Mouse (Mus musculus): Measurements from ENCODE around the gene Cx3cr1. TPM values are rescaled to one million over a fixed set of nuclear protein-coding genes. Genes with fewer than 3 reads are reported as not detected.
"Not testable (repeated sequence)": the region's sequence is repeated elsewhere in the genome, so short reads cannot be mapped to it uniquely, and the experiment has no call there.

Gene Cx3cr1
- polyA plus RNA-seq, 1 experiment, result 14.4 TPM

- no peak overlapping the region for H3K4me3 ChIP-seq (ENCODE audit: extremely low read depth, insufficient read depth, insufficient read length)
- H3K27me3 ChIP-seq (ENCODE audit: control insufficient read depth, insufficient read depth, low read length), result no peaks in the 10 kb centered on the region
- H3K4me1 ChIP-seq (ENCODE audit: control insufficient read depth, insufficient read depth, insufficient read length), result peaks cover 2% of the 10 kb centered on the region; the same call in 1 of the 2 replicates
- peaks cover 10% of the 10 kb centered on the region for H3K36me3 ChIP-seq (ENCODE audit: control insufficient read depth, insufficient read depth, low read length)
- TF ChIP-seq POLR2A (IDR thresholded peaks at IDR 0.05; ENCODE audit: low read depth, low read length), result no peak
- no peak for TF ChIP-seq CTCF (IDR thresholded peaks at IDR 0.05; ENCODE audit: extremely low read depth, insufficient read depth, insufficient read length, insufficient replicate concordance)
- no peak overlapping the region for H3K27ac ChIP-seq (ENCODE audit: insufficient read depth, low read length)
- WGBS, result 90% methylated on average over 6 of the region's 6 CpGs
- no peak for DNase-seq (ENCODE audit: low read depth in 1 of 2, low spot score in 2 of 2)
Observed at GRCm38 (mm10) chr9:120112472-120112871, 42.8 kb upstream of the Cx3cr1 start.

DNA sequence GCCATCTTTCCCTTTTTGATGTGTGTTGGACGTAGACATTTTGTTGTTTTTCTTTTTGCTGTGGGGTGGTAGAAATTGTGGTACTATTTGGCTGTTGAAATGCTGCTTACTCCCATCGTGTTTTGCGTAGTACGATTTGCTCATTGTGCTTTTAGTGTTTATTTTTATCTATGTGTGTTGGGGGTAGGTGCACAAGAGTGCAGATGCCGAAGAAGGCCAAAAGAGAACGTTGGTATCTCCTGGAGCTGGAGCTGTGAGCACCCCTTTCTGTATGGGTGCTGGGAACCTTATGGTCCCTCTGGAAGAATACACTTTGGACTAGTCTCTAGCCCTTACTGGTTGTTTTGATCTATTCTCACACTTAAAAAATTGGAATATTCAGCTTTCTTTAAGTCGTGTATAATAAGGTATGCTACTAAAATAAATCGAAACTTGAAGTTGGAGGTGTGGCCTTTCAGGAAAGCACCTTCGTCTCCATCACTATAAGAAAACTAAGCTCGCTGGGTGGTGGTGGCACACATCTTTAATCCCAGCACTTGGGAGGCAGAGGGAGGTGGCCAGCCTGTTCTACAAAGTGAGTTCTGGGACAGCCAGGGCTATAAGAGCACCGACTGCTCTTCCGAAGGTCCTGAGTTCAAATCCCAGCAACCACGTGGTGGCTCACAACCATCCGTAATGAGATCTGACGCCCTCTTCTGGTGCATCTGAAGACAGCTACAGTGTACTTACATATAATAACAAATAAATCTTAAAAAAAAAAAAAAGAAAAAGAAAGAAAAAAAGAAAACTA is 41.7 kb upstream of the Cx3cr1 start:
- WGBS, result 63% methylated on average over 15 of the region's 15 CpGs
- H3K4me1 ChIP-seq (ENCODE audit: control insufficient read depth, insufficient read depth, insufficient read length), result peaks cover 2% of the 10 kb centered on the region; the same call in 1 of the 2 replicates
- H3K4me3 ChIP-seq (ENCODE audit: extremely low read depth, insufficient read depth, insufficient read length), result peak overlapping the region; percentile 96
- no peaks in the 10 kb centered on the region for H3K27me3 ChIP-seq (ENCODE audit: control insufficient read depth, insufficient read depth, low read length)
- DNase-seq (ENCODE audit: low read depth in 1 of 2, low spot score in 2 of 2), result no peak
- TF ChIP-seq POLR2A (IDR thresholded peaks at IDR 0.05; ENCODE audit: low read depth, low read length) (no peak), CTCF (IDR thresholded peaks at IDR 0.05; ENCODE audit: extremely low read depth, insufficient read depth, insufficient read length, insufficient replicate concordance) (no peak)
- peaks cover 1% of the 10 kb centered on the region for H3K36me3 ChIP-seq (ENCODE audit: control insufficient read depth, insufficient read depth, low read length)
- H3K27ac ChIP-seq (ENCODE audit: insufficient read depth, low read length), result peak overlapping the region; percentile 52; the same call in 1 of the 2 replicates

DNA sequence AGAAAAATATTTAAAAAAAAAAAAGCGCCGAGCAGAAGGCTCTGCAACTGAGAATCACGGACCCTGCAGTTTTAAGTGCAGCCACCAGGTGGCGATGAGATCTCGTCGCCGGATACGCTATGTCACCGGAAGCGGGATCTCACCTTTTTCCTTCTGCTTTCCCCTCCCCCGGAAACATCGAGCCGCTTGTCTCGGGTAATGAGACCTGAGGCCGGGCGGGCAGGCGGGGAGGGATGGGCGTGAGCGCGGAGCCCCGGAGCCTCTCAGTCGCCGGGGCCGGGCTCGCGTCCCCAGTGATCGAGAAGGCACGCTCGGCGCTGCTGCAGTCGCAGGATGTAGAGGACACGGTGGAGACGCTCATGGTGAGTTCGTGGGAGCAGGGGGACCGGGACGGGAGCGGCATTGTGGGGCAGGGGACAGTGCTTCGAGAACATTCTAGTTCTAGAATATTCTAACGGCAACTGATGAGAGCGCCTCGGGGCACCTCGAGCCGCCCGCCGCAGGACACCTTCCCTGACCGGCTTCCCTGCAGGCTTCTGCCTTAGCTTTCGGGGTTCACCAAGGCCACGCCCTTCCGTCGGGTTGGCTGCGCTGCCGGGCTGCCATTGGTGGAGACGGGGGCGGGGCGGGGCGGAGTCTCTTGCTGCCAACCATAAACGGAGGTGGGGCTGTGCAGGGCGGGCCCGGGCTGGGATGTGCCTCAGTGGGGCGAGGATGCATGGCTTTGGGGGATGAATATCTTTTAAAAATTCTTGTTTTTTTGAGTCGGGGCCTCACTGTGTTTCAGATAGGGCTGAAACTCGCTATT is 40.7 kb upstream of the Cx3cr1 start, which contains the start of gene Slc25a38:
Slc25a38 (plus strand) TSS at position 164 of the 808 bp plus-strand sequence.
- peak; percentile 76 for TF ChIP-seq POLR2A (IDR thresholded peaks at IDR 0.05; ENCODE audit: low read depth, low read length)
- TF ChIP-seq CTCF (IDR thresholded peaks at IDR 0.05; ENCODE audit: extremely low read depth, insufficient read depth, insufficient read length, insufficient replicate concordance), result peak; percentile 88; the same call in 1 of the 2 replicates
- WGBS, result under 1% methylated on average over 62 of the region's 62 CpGs
- H3K27ac ChIP-seq (ENCODE audit: insufficient read depth, low read length), result peak within 1 kb of the TSS; percentile 99
- DNase-seq (ENCODE audit: low read depth in 1 of 2, low spot score in 2 of 2), result peak; percentile 86 to 95
- no peaks in the 10 kb centered on the region for H3K27me3 ChIP-seq (ENCODE audit: control insufficient read depth, insufficient read depth, low read length)
- peaks cover 2% of the 10 kb centered on the region; the same call in 1 of the 2 replicates for H3K4me1 ChIP-seq (ENCODE audit: control insufficient read depth, insufficient read depth, insufficient read length)
- no peaks in the 10 kb centered on the region for H3K36me3 ChIP-seq (ENCODE audit: control insufficient read depth, insufficient read depth, low read length)
- H3K4me3 ChIP-seq (ENCODE audit: extremely low read depth, insufficient read depth, insufficient read length), result peak within 1 kb of the TSS; percentile 96

DNA sequence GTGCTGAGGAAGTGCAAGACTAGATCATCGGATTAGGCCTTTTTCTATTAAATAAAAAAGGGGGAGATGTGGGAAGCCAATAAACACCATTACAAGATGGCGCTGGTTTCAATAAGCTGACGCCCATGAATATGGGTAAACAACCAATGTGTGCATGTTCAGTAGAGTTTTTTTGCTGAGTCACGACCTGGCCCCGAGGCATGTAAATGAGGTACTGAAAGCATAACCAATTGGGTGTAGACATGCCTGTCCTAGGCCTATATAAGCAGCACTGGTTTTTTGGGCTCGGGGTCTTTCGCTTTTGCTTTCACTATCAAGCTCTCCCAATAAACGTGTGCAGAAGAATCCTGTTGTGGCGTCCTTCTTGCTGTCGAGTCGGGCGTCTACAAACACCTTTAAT is 39.3 kb upstream of the Cx3cr1 start:
- DNase-seq (ENCODE audit: low read depth in 1 of 2, low spot score in 2 of 2); H3K27ac ChIP-seq (ENCODE audit: insufficient read depth, low read length); H3K4me1 ChIP-seq (ENCODE audit: control insufficient read depth, insufficient read depth, insufficient read length); H3K36me3 ChIP-seq (ENCODE audit: control insufficient read depth, insufficient read depth, low read length); H3K4me3 ChIP-seq (ENCODE audit: extremely low read depth, insufficient read depth, insufficient read length); H3K27me3 ChIP-seq (ENCODE audit: control insufficient read depth, insufficient read depth, low read length): not testable (repeated sequence)
- 92% methylated on average over 12 of the region's 12 CpGs for WGBS

GRCm38 (mm10) chr9:120101165-120101564 is 31.5 kb upstream of the Cx3cr1 start:
- 58% methylated on average over 2 of the region's 2 CpGs for WGBS
- no peak for DNase-seq (ENCODE audit: low read depth in 1 of 2, low spot score in 2 of 2)
- no peaks in the 10 kb centered on the region for H3K27me3 ChIP-seq (ENCODE audit: control insufficient read depth, insufficient read depth, low read length)

GRCm38 (mm10) chr9:120099304-120099703 is 29.6 kb upstream of the Cx3cr1 start:
- no peaks in the 10 kb centered on the region for H3K36me3 ChIP-seq (ENCODE audit: control insufficient read depth, insufficient read depth, low read length)
- H3K4me1 ChIP-seq (ENCODE audit: control insufficient read depth, insufficient read depth, insufficient read length), result peaks cover 2% of the 10 kb centered on the region; the same call in 1 of the 2 replicates
- no peak overlapping the region for H3K27ac ChIP-seq (ENCODE audit: insufficient read depth, low read length)
- H3K27me3 ChIP-seq (ENCODE audit: control insufficient read depth, insufficient read depth, low read length), result no peaks in the 10 kb centered on the region
- no peak for DNase-seq (ENCODE audit: low read depth in 1 of 2, low spot score in 2 of 2)
- WGBS, result 87% methylated on average over 8 of the region's 8 CpGs
- no peak for TF ChIP-seq CTCF (IDR thresholded peaks at IDR 0.05; ENCODE audit: extremely low read depth, insufficient read depth, insufficient read length, insufficient replicate concordance)
- TF ChIP-seq POLR2A (IDR thresholded peaks at IDR 0.05; ENCODE audit: low read depth, low read length), result no peak
- no peak overlapping the region for H3K4me3 ChIP-seq (ENCODE audit: extremely low read depth, insufficient read depth, insufficient read length)

More at GRCm38 (mm10) chr9:120101165-120101564, 31.5 kb upstream of the Cx3cr1 start:
- H3K27ac ChIP-seq (ENCODE audit: insufficient read depth, low read length), result no peak overlapping the region
- TF ChIP-seq CTCF (IDR thresholded peaks at IDR 0.05; ENCODE audit: extremely low read depth, insufficient read depth, insufficient read length, insufficient replicate concordance) (no peak), POLR2A (IDR thresholded peaks at IDR 0.05; ENCODE audit: low read depth, low read length) (no peak)
- peaks cover 2% of the 10 kb centered on the region; the same call in 1 of the 2 replicates for H3K4me1 ChIP-seq (ENCODE audit: control insufficient read depth, insufficient read depth, insufficient read length)
- H3K4me3 ChIP-seq (ENCODE audit: extremely low read depth, insufficient read depth, insufficient read length), result no peak overlapping the region
- no peaks in the 10 kb centered on the region for H3K36me3 ChIP-seq (ENCODE audit: control insufficient read depth, insufficient read depth, low read length)

All from spleen, adult 2 months (tissue).